Mouse (Mus musculus): ENCODE results near the gene Ky.

DNA sequence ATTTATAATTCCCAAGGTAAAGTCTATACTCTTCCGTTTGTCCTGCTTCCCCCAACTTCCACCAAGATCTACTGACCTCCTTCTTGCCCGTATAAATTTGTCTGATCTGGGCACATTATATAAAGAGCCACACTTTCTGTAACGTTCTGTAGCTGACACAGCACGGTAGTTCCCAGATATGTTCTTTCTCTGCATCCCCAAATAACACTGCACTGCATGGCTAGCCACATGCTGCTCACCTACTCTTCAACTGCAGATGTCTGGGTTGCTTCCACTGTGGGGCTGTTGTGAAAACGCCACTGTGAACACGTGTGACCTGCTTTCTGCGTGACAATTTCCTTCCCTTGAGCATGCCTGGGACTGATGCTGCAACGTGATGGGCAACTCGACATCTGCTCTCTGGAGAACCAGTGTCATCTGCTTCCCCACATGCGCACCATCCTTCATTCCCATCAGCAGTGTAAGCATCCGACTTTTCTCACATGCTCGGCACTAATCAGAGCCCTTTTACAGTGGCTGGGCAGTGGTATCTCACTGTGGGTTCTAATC is 76.4 kb downstream of the Ky start:
- no peak for TF ChIP-seq FLI1 (IDR thresholded peaks at IDR 0.05; ENCODE audit: low read length)
- TF ChIP-seq GATA1 (IDR thresholded peaks at IDR 0.05; ENCODE audit: borderline replicate concordance, low read length) = no peak

All from megakaryocyte, embryonic 14.5 days (primary cell).